Mouse (Mus musculus) kidney, adult 18-20 months (tissue): ENCODE data around the gene Pola2.

Experiments
- DNase-seq: peaks from one replicate; pipeline ENCODE4 v3.0.0; 2021

The Pola2 gene

GRCm38 (mm10) chr19:5935266-5935665 lies 28.7 kb downstream of the Pola2 start:
- no peak for DNase-seq

GRCm38 (mm10) chr19:5929634-5930596 lies 34.1 kb downstream of the Pola2 start:
- peak; percentile 87 for DNase-seq

GRCm38 (mm10) chr19:5928546-5928945 lies 35.5 kb downstream of the Pola2 start:
- DNase-seq, result no peak

GRCm38 (mm10) chr19:5928104-5928503 lies 35.9 kb downstream of the Pola2 start:
- DNase-seq, result no peak

DNA sequence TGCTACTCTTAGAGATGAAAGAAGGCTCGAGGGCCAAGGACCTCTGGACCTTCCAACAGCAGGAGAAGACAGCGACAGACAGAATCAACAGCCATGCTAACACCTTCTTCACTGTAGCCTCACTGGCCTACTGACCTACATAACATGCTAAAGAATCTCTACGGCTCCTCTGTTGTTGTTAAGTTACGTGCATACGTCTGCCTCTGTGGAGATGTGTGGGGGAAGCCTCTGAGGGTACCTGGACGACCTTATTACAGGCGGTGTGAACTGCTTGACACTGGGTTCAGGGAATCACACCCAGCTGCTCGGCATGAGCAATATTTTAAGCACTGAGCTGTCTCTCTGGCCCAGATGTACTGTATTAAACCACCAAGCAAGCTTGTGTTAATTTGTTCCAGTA lies 36.5 kb downstream of the Pola2 start:
- no peak for DNase-seq

- no peak for DNase-seq
Measured at GRCm38 (mm10) chr19:5927026-5927425, 37.0 kb downstream of the Pola2 start.

DNA sequence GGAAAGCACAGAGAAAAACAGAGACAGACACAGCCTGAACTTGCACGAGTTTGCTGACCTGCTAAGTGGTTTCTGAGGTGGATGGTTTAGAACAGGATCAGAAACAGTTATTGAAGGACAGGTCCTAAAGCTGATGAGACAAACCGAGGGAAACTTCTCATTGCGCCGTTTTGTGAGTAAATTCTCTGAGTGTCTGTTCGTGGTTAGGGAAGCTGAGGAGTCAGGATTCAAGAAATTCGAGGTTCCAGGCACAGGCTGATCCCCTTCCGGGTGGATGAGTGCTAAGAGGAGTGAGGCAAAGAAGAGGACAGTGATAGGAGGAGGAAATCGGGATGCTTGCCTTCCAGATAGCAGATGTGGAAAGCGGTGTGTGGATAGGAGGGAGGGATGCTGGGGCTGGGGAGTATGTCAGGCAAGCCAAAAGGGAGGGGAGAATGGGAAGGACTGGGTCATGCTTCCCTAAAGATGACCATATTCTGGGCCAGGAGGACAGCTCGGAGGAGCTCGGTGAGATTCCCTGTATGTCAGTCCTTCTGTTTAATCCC lies 38.6 kb downstream of the Pola2 start:
- no peak for DNase-seq

DNA sequence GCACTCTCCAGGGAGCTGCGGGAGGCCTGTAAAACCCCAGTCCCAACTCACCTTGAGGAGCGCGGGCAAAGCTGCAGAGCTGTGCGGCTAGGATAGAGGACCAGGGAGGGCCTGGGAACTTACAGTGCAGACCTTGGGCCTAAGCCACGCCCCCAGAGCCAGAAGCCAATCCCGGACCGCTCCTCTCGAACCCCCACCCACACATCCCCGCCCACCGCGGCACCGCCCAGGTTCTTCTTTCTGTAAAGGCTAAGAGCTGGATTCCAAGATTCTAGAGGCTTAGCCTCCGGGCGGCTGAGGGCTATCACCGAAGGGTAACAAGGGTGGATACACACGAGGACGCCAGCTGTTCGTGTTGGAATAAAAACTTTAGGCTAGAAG lies 39.3 kb downstream of the Pola2 start, which contains the start of gene Cdc42ep2:
Gene Cdc42ep2, minus strand, starts transcription at position 104 of the 381 bp plus-strand sequence.
- DNase-seq, result peak; percentile 96

- DNase-seq, result peak; percentile 95
Measured at GRCm38 (mm10) chr19:5923990-5924712, 39.9 kb downstream of the Pola2 start.

GRCm38 (mm10) chr19:5922963-5923362 lies 41.0 kb downstream of the Pola2 start:
- no peak for DNase-seq

DNA sequence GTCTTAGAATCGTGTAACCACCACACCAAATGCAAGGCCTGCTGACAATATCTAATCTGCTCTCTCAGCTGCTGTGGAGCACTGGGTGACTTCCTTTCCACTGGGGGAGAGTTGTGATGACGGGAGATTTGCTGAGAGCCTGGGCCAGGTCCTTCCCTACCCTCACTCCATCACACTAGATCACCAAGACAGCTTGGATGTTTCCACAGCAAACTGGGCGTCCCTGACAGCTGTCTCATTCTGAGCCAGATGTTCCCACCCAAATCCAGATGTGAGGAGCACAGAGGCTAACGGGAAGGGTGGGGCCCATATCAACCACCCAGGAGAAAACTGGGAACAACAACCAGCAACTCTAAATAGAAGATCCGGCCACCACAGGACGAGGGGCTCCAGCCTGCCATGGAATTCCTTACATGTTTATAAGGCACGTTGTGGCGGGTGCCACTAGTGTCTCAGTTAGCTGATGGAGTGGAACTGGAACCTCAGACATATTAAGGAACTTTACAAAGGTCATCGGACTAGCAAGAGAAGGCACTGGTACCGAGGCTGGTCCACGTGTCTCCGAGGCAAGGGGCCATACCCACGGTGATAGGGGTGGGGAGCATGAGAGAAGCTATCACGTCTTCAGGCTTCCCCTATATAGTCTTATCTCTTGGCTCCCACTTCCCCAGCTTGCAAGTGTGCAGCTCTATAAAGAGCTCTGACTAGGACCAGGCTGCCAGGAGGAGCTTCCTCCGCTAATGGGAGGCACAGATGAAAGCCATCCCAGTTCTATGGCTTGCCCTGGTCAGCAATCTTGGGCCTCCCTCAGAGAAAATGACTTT lies 41.7 kb downstream of the Pola2 start:
- no peak for DNase-seq

DNA sequence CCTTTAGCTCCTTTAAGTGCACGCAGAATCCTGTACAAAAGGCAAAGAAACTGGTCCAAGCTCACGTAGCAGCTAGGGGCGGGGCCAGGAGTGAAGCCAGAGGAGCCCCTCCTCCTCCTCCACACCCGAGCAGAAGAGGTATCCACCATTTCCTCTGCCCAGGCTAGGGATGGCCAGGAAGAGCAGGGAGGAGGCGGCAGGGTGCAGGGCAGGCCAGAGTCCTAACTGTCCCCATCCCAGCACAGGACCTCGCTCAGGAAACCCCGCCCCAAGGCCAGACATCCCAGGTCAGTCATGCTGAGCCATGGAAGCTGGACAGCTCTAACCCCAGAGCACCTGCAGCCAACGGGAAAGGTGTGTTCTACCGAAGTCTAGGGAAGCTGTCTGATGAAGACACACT lies 42.3 kb downstream of the Pola2 start:
- DNase-seq, result peak; percentile 49

- DNase-seq, result peak; percentile 23
Measured at GRCm38 (mm10) chr19:5913007-5913719, 50.8 kb downstream of the Pola2 start, which contains the start of gene Dpf2. TSS of gene Dpf2 (minus strand) at chr19:5913010.

- DNase-seq, result peak; percentile 99
Measured at GRCm38 (mm10) chr19:5912103-5913006, 51.6 kb downstream of the Pola2 start.

- no peak for DNase-seq
Measured at GRCm38 (mm10) chr19:5911430-5912102, 52.4 kb downstream of the Pola2 start.

DNA sequence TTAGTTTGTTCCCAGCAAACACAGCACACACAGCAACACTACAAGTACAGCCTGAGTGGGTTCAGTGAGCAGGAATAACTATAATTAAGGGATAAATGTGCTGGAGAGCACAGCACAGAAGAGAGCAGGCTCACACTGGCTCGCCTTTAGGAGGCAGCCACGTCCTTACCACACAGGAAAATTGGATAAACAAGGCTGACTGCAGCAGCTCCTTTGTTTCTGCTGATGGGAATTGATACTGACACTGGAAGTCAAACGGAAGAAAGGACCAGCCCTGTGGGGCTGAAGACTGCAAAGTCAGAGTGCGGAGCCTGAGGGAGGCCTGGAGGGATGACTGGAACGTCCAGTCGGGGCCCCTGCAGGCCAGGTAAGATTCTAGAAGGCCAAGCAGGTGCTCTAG lies 53.8 kb downstream of the Pola2 start:
- DNase-seq, result no peak

GRCm38 (mm10) chr19:5907275-5907674 lies 56.7 kb downstream of the Pola2 start:
- no peak for DNase-seq

GRCm38 (mm10) chr19:5894002-5894678 lies 69.9 kb downstream of the Pola2 start, which contains the start of gene Tigd3:
TSS of gene Tigd3 (minus strand) at chr19:5894149.
- DNase-seq, result peak; percentile 93

DNA sequence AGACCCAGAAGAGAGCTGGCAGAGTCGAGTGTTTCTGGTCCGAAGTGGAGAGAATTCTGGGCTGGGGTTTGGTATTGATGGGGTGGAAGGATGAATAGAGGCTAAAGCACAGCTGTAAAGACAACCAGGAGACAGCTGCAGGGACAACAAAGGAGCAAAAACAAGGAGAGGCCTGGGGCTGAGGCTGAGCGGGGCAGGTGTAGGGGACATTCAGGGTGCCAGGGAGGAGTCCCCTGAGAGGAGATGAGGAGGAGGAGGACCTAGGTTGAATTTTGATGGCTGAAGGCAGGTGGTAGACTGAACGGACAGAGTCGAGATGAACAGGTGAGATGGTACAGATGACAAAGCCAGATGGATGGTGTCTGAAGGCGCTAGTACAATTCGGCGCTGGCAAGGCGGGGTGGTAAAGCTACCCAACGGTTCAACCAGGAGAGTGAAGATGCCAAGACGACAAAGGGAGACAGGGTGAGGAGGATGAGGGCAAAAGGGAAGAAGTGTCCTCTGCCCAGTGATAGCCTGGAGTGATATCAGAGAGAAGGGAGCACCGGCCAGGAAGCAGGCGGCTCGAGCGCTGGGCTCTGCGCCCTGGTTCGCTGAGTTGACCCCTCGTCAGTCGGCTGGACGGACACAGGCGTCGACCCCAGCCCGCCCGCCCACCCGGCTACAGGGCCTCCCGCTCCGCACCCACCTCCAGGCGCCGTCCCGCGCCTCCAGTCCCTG lies 70.6 kb downstream of the Pola2 start:
- DNase-seq, result no peak
